8 mouse cellular contexts compared by ENCODE assay signal in the genomic region with DNA sequence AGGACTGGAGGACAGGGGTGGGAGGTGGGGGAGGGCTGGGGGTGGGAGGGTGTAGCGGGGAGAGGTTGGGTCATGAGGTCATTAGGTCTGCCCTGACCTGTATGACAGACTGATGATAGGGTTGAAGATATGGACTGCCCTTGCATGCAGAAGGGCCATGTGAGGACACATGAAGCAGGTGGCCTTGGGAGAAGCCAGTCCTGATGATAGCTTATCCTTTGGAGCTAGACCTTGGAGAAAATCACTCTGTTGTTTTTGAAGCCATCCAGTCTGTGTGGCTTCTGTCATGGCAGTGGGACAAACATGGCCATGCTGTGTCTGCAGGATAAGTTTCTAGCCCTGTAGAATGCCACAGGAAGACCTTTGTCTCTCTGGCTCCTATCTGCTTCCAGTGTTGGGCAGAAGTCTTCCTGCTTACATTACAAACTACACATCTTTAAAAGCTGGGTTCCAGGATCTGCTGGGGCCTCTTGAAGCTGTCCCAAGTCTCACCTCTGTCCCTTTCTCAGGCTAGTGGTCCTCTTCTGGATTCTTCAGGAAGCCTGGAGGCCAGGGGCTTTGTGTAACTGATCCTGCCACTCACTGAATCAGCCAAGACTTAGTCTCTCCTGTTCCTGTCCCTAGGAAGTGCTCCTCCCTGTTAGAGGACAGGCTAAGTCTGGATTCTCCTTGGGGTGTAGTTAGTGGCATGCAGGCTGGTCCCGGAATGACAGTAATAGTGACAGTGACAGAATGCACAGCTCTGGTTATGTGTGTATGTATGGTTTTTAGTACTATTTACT. TPM values are rescaled to one million over a fixed set of nuclear protein-coding genes. Genes with fewer than 3 reads are reported as not detected.
DNase-seq lines count a peak whose midpoint lies in the region; ATAC-seq and TF ChIP-seq lines count a peak whose summit lies in the region.

No protein-coding gene starts in this region.

- 62% methylated on average over 2 of the region's 2 CpGs for WGBS in forebrain, embryonic 10.5 days
- WGBS in forebrain, embryonic 16.5 days = 64% methylated on average over 2 of the region's 2 CpGs
- 49% methylated on average over 2 of the region's 2 CpGs for WGBS in liver, embryonic 11.5 days
- 72% methylated on average over 2 of the region's 2 CpGs for WGBS in liver, postnatal 0 days (ENCODE audit: insufficient replicate concordance)
- 52% methylated on average over 2 of the region's 2 CpGs for WGBS in forebrain, postnatal 0 days
- 60% methylated on average over 2 of the region's 2 CpGs for WGBS in lung, embryonic 16.5 days

- peak overlapping the region; percentile 81 for H3K27ac ChIP-seq in forebrain, embryonic 10.5 days
- H3K27ac ChIP-seq in forebrain, embryonic 16.5 days (ENCODE audit: low read length) = no peak overlapping the region
- H3K27ac ChIP-seq in liver, embryonic 11.5 days (ENCODE audit: low read depth, low read length) = peak overlapping the region; percentile 59; the same call in 1 of the 2 replicates
- no peak overlapping the region for H3K27ac ChIP-seq in liver, postnatal 0 days (ENCODE audit: low read depth)
- 0 out of 2 replicates have a peak overlapping the region, but pooled peaks have one; percentile 21 for H3K27ac ChIP-seq in forebrain, postnatal 0 days (ENCODE audit: low read depth, low read length)
- peak overlapping the region; percentile 91 for H3K27ac ChIP-seq in lung, embryonic 16.5 days (ENCODE audit: low read length)

- H3K4me3 ChIP-seq in forebrain, embryonic 10.5 days = no peak overlapping the region
- no peak overlapping the region for H3K4me3 ChIP-seq in forebrain, embryonic 16.5 days (replicated peaks; ENCODE audit: low read length)
- H3K4me3 ChIP-seq in liver, embryonic 11.5 days (ENCODE audit: low read depth, low read length) = no peak overlapping the region
- no peak overlapping the region for H3K4me3 ChIP-seq in liver, postnatal 0 days (ENCODE audit: low read depth, low read length)
- no peak overlapping the region for H3K4me3 ChIP-seq in forebrain, postnatal 0 days (ENCODE audit: low read depth, low read length)
- H3K4me3 ChIP-seq in lung, embryonic 16.5 days (ENCODE audit: low read length) = no peak overlapping the region

- TF ChIP-seq CTCF in liver, postnatal 0 days (IDR thresholded peaks at IDR 0.05; ENCODE audit: low read depth) = no peak
- no peak for TF ChIP-seq CTCF in forebrain, postnatal 0 days (IDR thresholded peaks at IDR 0.05; ENCODE audit: low read depth)

- no peak for ATAC-seq in forebrain, embryonic 16.5 days
- ATAC-seq in liver, embryonic 11.5 days (replicated peaks; ENCODE audit: low FRiP score) = peak; percentile 17; the same call in 1 of the 2 replicates
- ATAC-seq in liver, postnatal 0 days = no peak
- no peak for ATAC-seq in forebrain, postnatal 0 days
- ATAC-seq in lung, embryonic 16.5 days (ENCODE audit: low read depth) = peak; percentile 50

- TF ChIP-seq EP300 in liver, postnatal 0 days (IDR thresholded peaks at IDR 0.05; ENCODE audit: low read depth) = no peak

- H3K27me3 ChIP-seq in forebrain, embryonic 10.5 days (ENCODE audit: poor library complexity, severe bottlenecking) = no peaks in the 10 kb centered on the region
- no peaks in the 10 kb centered on the region for H3K27me3 ChIP-seq in forebrain, embryonic 16.5 days (replicated peaks; ENCODE audit: control insufficient read depth, insufficient read depth, low read length)
- no peaks in the 10 kb centered on the region for H3K27me3 ChIP-seq in liver, embryonic 11.5 days (replicated peaks; ENCODE audit: control insufficient read depth, insufficient read depth, low read length)
- H3K27me3 ChIP-seq in liver, postnatal 0 days (ENCODE audit: insufficient read depth, low read length) = no peaks in the 10 kb centered on the region
- H3K27me3 ChIP-seq in forebrain, postnatal 0 days (ENCODE audit: insufficient read depth, low read length) = no peaks in the 10 kb centered on the region
- no peaks in the 10 kb centered on the region for H3K27me3 ChIP-seq in lung, embryonic 16.5 days (ENCODE audit: control insufficient read depth, insufficient read depth, low read depth, low read length)

- H3K9ac ChIP-seq in forebrain, embryonic 16.5 days (replicated peaks; ENCODE audit: low read depth, low read length) = no peak overlapping the region
- no peak overlapping the region for H3K9ac ChIP-seq in liver, embryonic 11.5 days (ENCODE audit: low read depth, low read length)
- no peak overlapping the region for H3K9ac ChIP-seq in liver, postnatal 0 days (replicated peaks)
- H3K9ac ChIP-seq in forebrain, postnatal 0 days = no peak overlapping the region
- H3K9ac ChIP-seq in lung, embryonic 16.5 days (ENCODE audit: low read length) = 0 out of 2 replicates have a peak overlapping the region, but pooled peaks have one; percentile 46

- no peaks in the 10 kb centered on the region for H3K9me3 ChIP-seq in forebrain, embryonic 10.5 days
- no peaks in the 10 kb centered on the region for H3K9me3 ChIP-seq in forebrain, embryonic 16.5 days (ENCODE audit: control insufficient read depth, low read length)
- no peaks in the 10 kb centered on the region for H3K9me3 ChIP-seq in liver, embryonic 11.5 days (ENCODE audit: control insufficient read depth, low read length)
- H3K9me3 ChIP-seq in liver, postnatal 0 days (ENCODE audit: low read length) = no peaks in the 10 kb centered on the region
- H3K9me3 ChIP-seq in forebrain, postnatal 0 days (ENCODE audit: low read length) = no peaks in the 10 kb centered on the region
- H3K9me3 ChIP-seq in lung, embryonic 16.5 days (ENCODE audit: control insufficient read depth, low read length) = no peaks in the 10 kb centered on the region

- peaks cover 3% of the 10 kb centered on the region for H3K36me3 ChIP-seq in forebrain, embryonic 10.5 days (replicated peaks)
- H3K36me3 ChIP-seq in forebrain, embryonic 16.5 days (ENCODE audit: control insufficient read depth, insufficient read depth) = no peaks in the 10 kb centered on the region
- no peaks in the 10 kb centered on the region for H3K36me3 ChIP-seq in liver, embryonic 11.5 days (ENCODE audit: control insufficient read depth, insufficient read depth, low read length)
- no peaks in the 10 kb centered on the region for H3K36me3 ChIP-seq in liver, postnatal 0 days (replicated peaks; ENCODE audit: insufficient read depth, low read length)
- no peaks in the 10 kb centered on the region for H3K36me3 ChIP-seq in forebrain, postnatal 0 days (ENCODE audit: insufficient read depth)
- H3K36me3 ChIP-seq in lung, embryonic 16.5 days (ENCODE audit: control insufficient read depth, insufficient read depth, low read length) = no peaks in the 10 kb centered on the region

- no peak overlapping the region for H3K4me2 ChIP-seq in forebrain, embryonic 16.5 days (ENCODE audit: low read length)
- no peak overlapping the region for H3K4me2 ChIP-seq in liver, embryonic 11.5 days
- H3K4me2 ChIP-seq in liver, postnatal 0 days (ENCODE audit: low read depth, low read length) = no peak overlapping the region
- H3K4me2 ChIP-seq in forebrain, postnatal 0 days (ENCODE audit: low read depth) = no peak overlapping the region
- H3K4me2 ChIP-seq in lung, embryonic 16.5 days (ENCODE audit: low read depth, low read length) = no peak overlapping the region

- DNase-seq in forebrain, embryonic 10.5 days (ENCODE audit: extremely low spot score, low spot score) = no peak
- DNase-seq in liver, embryonic 11.5 days (ENCODE audit: low spot score) = no peak
- DNase-seq in liver, postnatal 0 days = no peak
- no peak for DNase-seq in forebrain, postnatal 0 days
- no peak for DNase-seq in yolk sac, embryonic 10.5 days (ENCODE audit: low spot score)
- no peak for DNase-seq in spleen, postnatal 4 days (ENCODE audit: low spot score in 2 of 2)

- peaks cover 38% of the 10 kb centered on the region for H3K4me1 ChIP-seq in forebrain, embryonic 10.5 days
- peaks cover 11% of the 10 kb centered on the region for H3K4me1 ChIP-seq in forebrain, embryonic 16.5 days (replicated peaks; ENCODE audit: control insufficient read depth, insufficient read depth, low read length)
- H3K4me1 ChIP-seq in liver, embryonic 11.5 days (replicated peaks; ENCODE audit: control insufficient read depth, insufficient read depth, low read length) = peaks cover 33% of the 10 kb centered on the region
- H3K4me1 ChIP-seq in liver, postnatal 0 days (ENCODE audit: insufficient read depth) = no peaks in the 10 kb centered on the region
- H3K4me1 ChIP-seq in forebrain, postnatal 0 days (ENCODE audit: insufficient read depth) = no peaks in the 10 kb centered on the region; the same call in 1 of the 2 replicates
- peaks cover 12% of the 10 kb centered on the region for H3K4me1 ChIP-seq in lung, embryonic 16.5 days (replicated peaks; ENCODE audit: control insufficient read depth, insufficient read depth, low read length)

RNA-seq across cellular contexts. Expression of a gene that starts 58.4 kb away (rescaled TPM):
- polyA plus RNA-seq in forebrain, embryonic 10.5 days (2016; fragmentation: Nextera tagmentation; extraction: Ambion mirVana) = 0.99 and 1.1 TPM in 2 replicates
- 3.4 TPM in 2 replicates for polyA plus RNA-seq in forebrain, embryonic 16.5 days (2015; fragmentation: Nextera tagmentation; extraction: Ambion mirVana)
- polyA plus RNA-seq in liver, embryonic 11.5 days (2014; fragmentation: Nextera tagmentation; extraction: Ambion mirVana) = 2.9 and 3.1 TPM in 2 replicates
- 0.40 and 0.45 TPM in 2 replicates for polyA plus RNA-seq in liver, postnatal 0 days (2015; fragmentation: Nextera tagmentation; extraction: Ambion mirVana)
- total RNA-seq in forebrain, postnatal 0 days (2014; rRNA removed) = 15.7 and 20.8 TPM in 2 replicates
- 2.2 and 2.9 TPM in 2 replicates for polyA plus RNA-seq in forebrain, postnatal 0 days (2015; fragmentation: Nextera tagmentation; extraction: Ambion mirVana)
- polyA plus RNA-seq in lung, embryonic 16.5 days (2015; fragmentation: Nextera tagmentation; extraction: Ambion mirVana) = 1.2 and 1.5 TPM in 2 replicates

Comparison
In these comparisons a context has a peak if more than half of its experiments do, and no peak if none do; other contexts are left out.
1. H3K27ac ChIP-seq: peak in forebrain, embryonic 10.5 days (single experiment), liver, embryonic 11.5 days (single experiment), forebrain, postnatal 0 days (single experiment) and lung, embryonic 16.5 days (single experiment); none in forebrain, embryonic 16.5 days (single experiment) and liver, postnatal 0 days (single experiment).
2. ATAC-seq: peak in liver, embryonic 11.5 days (single experiment) and lung, embryonic 16.5 days (single experiment); none in forebrain, embryonic 16.5 days (single experiment), liver, postnatal 0 days (single experiment) and forebrain, postnatal 0 days (single experiment).